Mouse (Mus musculus): Measurements from ENCODE around the gene Nubp2.

Nubp2 gene

GRCm38 (mm10) chr17:24865776-24866175, 20.4 kb downstream of the Nubp2 start, which contains the start of gene Igfals:
Gene Igfals (plus strand): TSS chr17:24865997.
- in situ Hi-C loops (cut with MboI; ENCODE audit: low sequenced_read_pairs), result no loop called here

DNA sequence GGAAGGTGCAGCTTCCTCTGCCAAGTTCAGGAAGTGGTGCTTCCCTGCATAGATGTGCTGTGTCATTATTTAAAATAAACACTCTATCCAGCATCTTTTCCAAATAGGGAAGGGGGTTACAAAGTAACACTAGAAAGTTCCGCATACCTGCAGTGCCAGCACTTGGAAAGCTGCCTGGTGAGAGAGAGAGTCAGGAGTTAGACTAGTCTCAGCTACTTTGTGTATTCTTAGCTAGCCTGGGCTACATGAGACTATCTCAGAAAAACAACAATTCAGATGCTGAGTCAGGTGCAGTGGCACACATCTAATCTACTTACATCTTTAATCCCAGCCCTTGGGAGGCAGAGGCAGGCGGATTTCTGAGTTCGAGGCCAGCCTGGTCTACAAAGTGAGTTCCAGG, 24.4 kb downstream of the Nubp2 start:
- in situ Hi-C loops (cut with MboI; ENCODE audit: low sequenced_read_pairs), result no loop called here

GRCm38 (mm10) chr17:24860076-24860475, 26.1 kb downstream of the Nubp2 start:
- in situ Hi-C loops (cut with MboI; ENCODE audit: low sequenced_read_pairs), result no loop called here

GRCm38 (mm10) chr17:24858967-24859366, 27.2 kb downstream of the Nubp2 start:
- in situ Hi-C loops (cut with MboI; ENCODE audit: low sequenced_read_pairs), result no loop called here

- in situ Hi-C loops (cut with MboI; ENCODE audit: low sequenced_read_pairs), result no loop called here
Observed at GRCm38 (mm10) chr17:24857831-24858470, 28.2 kb downstream of the Nubp2 start.

DNA sequence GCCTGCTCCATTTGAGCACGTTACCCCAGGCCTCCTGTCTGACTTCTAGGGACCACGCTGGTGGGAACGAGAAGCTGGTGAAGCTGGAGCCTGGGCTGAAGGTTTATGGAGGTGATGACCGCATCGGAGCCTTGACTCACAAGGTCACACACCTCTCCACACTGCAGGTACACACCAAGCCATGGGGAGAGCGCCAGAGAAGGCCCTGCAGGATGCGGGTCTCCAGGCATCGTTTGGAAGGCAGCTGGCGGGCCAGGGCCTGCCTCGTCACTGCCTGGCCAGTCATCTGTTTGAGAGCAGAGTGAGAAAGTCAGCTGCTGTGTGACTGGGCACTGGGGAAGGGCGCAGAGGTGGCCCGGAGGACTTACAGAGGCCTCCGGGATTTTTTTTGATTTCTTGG, 29.6 kb downstream of the Nubp2 start:
- in situ Hi-C loops (cut with MboI; ENCODE audit: low sequenced_read_pairs), result no loop called here

DNA sequence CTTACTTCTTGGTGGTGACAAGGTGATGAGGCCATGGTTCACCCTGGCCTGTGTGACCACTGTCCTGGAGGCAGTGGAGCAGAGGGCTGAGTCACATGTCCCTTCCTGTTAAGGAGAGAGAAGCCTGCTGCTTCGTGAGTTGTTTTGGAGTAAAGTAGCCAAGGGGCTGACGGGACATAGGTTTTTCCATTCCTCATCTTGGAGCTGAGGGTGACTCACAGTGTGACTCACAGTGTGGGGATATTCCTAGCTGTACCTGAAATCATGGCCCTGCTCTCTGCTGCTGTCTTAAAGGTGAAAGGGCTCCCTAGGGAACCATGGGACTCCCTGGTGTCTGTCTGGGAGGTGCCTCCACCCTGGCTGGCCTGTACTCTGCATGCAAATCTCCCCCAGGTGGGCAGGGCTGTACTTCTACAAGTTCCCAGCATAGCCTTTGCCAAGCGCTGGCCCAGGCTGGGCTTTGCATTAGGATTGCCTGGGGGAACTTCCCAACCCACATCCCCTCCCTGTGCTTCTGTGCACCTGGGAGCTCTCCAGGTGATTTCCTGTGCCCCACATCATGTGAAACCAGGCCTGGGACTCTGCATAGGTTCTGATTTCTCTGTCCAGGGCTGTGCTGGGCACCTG, 30.2 kb downstream of the Nubp2 start:
- in situ Hi-C loops (cut with MboI; ENCODE audit: low sequenced_read_pairs), result no loop called here

- in situ Hi-C loops (cut with MboI; ENCODE audit: low sequenced_read_pairs), result no loop called here
Observed at GRCm38 (mm10) chr17:24851381-24852125, 34.6 kb downstream of the Nubp2 start.

- in situ Hi-C loops (cut with MboI; ENCODE audit: low sequenced_read_pairs), result no loop called here
Observed at GRCm38 (mm10) chr17:24850773-24851127, 35.4 kb downstream of the Nubp2 start.

- in situ Hi-C loops (cut with MboI; ENCODE audit: low sequenced_read_pairs), result no loop called here
Observed at GRCm38 (mm10) chr17:24850065-24850772, 35.9 kb downstream of the Nubp2 start, which contains the start of gene Fahd1. Gene Fahd1 (minus strand): TSS chr17:24850364.

DNA sequence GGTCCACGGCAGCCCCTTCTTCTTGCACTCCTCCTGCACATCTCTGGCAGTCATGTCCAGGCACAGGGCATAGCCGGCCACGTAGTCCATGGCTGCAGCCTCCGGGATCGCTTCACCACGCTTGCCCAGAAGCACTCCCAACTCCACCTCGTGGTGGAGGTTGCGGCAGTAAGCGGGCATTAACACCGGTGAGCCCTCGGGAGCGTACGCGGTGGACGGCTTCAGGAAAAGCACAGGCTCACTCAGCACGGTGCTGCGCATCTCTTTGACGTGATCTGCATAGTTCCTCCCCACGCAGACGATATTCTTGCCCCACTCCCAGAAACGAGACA, 36.5 kb downstream of the Nubp2 start:
- in situ Hi-C loops (cut with MboI; ENCODE audit: low sequenced_read_pairs), result no loop called here

DNA sequence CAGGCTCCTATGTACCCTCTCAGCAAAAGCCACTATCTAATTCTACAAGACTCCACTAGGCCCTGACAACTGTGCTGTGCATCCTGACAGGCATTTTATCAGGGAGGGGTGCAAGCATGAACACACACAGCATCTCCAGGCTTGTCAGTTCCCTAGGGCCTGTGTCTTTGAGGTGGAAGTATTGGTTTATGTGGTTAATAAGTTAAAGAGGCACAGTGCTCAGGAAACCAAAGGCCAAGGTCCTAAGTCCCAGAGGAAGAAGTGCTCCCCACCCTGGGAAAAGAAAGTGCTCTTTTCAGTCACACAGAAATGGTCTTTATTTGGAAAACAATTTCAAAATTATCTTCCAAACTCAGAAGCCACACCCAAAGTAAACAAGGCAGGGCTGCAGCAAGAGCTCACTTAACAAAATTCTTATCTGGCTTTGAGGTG, 37.5 kb downstream of the Nubp2 start:
- in situ Hi-C loops (cut with MboI; ENCODE audit: low sequenced_read_pairs), result no loop called here

- in situ Hi-C loops (cut with MboI; ENCODE audit: low sequenced_read_pairs), result no loop called here
Observed at GRCm38 (mm10) chr17:24847386-24847785, 38.8 kb downstream of the Nubp2 start.

DNA sequence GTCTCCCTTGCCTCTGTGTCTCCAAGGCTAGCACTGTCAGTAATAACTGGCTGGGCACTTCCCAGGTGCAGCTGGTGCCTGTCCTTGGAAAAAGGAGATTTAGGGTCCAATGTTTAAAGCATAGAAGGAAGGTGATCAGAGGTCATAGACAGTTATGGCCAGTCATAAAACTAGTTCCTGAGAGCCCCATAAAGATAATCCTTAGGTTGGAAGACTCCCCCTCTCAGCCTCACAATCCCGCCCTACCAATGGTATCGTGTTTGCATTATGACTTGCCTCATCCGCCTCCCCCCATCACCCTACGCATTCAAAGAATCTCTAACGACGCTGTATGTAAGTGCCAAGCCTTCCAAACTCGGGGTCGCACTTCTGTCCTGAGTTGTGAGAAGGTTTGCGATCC, 41.6 kb downstream of the Nubp2 start:
- in situ Hi-C loops (cut with MboI; ENCODE audit: low sequenced_read_pairs), result no loop called here

- in situ Hi-C loops (cut with MboI; ENCODE audit: low sequenced_read_pairs), result no loop called here
Observed at GRCm38 (mm10) chr17:24842631-24843030, 43.5 kb downstream of the Nubp2 start.

DNA sequence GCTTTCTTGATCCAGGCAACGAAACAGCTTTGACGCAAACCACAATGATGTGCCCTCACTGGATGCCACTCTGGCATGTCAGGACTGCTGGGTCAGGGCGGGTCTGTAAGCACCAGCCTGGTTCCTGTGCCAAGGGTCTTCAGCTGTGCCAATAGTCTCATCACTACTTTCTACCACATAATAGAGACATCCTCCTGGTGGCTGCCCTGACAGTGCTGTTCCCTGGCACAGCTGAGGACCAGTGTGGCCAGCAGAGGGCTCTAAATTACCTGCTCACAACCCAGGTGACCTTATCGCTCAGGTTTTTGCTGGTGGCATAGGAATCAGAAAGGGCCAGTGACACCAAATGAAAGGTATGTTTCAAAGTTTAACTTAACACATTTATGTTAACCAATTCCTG, 45.0 kb downstream of the Nubp2 start:
- in situ Hi-C loops (cut with MboI; ENCODE audit: low sequenced_read_pairs), result no loop called here

DNA sequence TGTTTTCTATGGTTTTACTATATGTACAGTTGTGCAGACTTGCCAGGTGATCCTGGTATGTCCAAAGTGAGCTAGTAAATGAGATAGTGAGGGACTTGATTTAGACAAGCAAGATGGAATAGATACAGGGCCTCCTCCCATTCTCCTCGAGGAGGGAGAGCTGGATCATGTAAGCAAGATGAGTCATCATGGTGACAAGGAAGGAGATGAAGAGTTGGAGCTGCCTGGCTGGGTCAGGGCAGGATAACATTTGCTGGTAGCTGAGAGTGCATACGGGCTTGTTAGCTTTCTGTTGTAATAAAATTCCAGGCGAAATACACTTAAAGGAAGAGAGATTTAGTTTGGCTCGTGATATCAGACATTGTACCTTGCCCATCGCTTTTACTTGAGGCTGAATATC, 45.8 kb downstream of the Nubp2 start:
- in situ Hi-C loops (cut with MboI; ENCODE audit: low sequenced_read_pairs), result no loop called here

DNA sequence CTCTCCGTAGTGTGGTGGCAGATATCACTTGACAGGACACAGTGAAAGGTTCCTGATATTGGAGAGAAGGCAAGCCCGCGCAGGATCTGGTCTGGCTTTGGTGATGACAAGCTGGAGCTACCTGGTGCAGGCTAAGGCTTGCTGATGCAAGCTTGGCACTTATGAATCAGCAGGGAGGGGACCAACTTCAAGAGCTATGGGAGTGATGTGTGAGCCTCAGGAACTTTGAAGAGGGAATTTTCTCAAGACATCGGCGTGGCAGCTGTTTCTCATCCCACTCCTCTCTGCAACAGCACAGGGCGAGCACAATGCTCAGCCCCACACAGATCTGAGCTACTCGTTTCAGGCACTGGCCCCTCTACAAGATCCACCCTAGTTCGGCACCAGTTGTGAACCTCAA, 46.3 kb downstream of the Nubp2 start, which contains the start of gene Hagh:
Gene Hagh, plus strand, starts transcription at position 302 of the 400 bp plus-strand sequence.
- in situ Hi-C loops (cut with MboI; ENCODE audit: low sequenced_read_pairs), result no loop called here

Measured in CH12F3 (cell line).